Mouse (Mus musculus) adrenal gland, adult (tissue): ENCODE data around the gene Rab15.
A peak's percentile ranks its signal among the peaks of the same experiment; 100 is the strongest.
"Not testable (repeated sequence)": the region's sequence is repeated elsewhere in the genome, so short reads cannot be mapped to it uniquely, and the experiment has no call there.

Source experiments
- DNase-seq, 2 experiments: peaks; one replicate each; pipeline ENCODE4 v3.0.0; 2022 to 2023; ENCODE audit warnings: low spot score in 1 of 2; ENCODE audit not compliant: inconsistent age in 2 of 2

The Rab15 gene

DNA sequence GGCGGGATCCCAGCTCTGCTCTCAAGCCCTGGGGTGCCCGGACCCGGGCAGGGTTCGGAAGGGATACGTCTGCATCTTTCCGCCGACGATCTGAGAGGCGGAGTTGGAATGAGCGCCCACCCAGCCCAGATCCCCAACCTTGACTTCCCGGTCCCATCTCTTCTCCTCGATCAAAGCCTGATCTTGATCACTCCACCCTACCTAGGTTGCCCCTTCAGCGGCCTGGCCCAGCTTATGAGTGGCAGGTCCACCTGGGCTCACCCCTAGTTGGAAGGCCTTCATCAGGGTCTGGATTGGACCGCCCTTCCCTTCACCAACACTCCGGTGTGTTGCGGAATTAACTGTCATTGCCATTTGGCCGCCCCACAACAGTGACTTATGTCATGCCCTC is at the start of gene Rab15:
Gene Rab15, minus strand, starts transcription at position 258 of the 391 bp plus-strand sequence.
- DNase-seq = no peak

DNA sequence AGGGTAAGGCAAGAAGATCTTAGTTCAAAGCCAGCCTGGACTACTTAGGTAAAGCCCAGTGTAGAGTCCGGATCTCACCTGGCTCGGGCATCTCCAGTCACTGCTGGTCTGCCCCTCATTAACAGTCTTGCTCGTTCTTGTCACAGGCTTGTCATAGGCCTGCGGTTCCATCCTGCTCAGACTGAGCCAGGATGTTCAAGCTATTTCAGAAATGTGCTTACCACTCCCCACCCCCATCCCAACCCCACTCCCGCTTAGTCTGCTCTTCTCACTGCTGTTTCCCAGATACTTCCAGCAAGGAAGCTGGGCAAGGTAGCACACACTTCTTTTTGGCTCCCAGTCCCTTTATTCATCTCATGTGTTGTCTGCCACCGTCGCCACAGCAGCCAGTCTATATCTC is 46.9 kb upstream of the Rab15 start:
- no peak for DNase-seq

DNA sequence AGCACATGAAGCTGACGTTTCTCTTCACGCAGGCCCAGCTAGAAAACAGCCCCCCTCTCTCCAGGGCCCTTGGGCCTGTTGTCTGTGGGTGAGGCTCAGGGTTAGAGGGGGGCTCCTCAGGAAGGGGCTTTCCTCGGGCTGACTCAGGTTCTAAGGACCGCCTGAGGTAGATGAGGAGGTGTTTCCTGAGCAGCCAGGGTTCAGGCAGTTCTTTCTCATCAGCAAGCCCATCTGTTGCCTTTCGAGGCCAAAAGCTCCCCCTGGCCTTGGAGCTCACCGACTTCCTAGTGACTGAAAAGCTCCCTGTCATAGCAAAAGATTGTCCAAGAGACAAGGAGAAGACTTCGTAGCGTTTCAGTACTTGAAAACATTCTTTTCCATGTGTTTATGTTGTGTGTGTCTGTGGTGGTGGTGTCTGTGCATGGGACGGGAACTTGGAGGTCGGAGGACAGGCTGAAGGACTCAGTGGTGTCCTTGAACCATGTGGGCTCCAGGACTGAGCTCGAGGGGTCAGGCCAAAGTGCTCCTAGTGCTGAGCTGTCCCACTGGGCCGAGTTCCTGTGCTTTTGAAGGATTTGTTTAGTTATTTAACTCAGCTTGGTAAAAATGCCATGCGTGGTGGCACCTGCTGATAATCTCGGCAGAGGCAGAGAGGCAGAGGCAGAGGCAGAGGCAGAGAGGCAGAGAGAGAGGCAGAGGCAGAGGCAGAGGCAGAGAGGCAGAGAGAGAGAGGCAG is 45.9 kb upstream of the Rab15 start:
- DNase-seq = peak in 1 of 2 experiments; percentile 56

DNA sequence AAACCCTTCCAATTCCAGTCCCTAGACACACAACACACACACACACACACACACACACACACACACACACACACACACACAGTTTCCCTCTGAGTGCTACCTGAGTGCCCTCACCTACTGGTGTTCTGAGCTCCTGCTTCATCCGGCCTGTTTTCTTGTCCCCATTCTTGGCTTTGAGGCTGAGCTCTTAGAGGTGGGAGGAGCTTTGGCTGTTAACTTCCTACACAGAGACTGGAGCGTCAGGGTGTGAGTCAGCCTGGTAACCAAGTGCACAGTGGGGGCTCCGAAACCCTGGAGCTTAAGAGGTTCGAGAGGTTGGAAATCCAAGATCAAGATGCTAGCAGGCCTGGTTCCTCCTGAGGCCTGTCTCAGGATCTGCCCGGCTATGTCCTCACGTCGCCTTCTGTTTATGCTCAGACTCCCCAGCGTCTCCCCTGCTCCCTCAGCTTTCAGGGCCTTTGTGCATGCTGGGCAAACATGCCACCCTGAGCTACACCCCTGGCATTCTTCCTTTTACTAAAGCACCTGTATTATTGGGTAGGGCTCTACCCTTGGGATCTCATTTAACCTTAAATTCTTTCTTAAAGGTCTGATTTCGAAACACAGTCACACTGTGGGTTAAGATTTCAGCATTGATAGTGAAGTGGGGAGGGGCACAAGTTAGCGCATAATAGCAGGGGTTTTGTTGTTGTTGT is 45.0 kb upstream of the Rab15 start:
- peak; percentile 51 to 72 for DNase-seq

DNA sequence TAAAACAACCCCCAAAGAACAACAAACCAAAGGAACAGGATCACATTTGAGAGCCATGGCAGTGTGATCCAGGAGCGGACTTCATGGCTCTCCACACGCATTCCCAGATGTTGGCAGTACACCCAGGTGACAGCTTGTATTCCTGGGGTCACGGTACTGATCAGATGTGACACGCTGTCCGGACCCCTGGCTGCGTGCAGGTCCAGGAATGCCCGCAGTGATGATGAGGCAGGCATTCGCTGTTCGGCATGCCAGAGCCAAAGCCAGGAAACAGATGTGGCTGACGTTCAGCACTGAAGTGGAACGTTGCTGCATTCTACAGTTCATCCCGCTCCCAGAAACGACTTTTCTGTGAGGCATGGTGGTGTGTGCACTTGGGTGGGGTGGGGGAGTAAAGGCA is 42.6 kb upstream of the Rab15 start:
- DNase-seq = no peak

DNA sequence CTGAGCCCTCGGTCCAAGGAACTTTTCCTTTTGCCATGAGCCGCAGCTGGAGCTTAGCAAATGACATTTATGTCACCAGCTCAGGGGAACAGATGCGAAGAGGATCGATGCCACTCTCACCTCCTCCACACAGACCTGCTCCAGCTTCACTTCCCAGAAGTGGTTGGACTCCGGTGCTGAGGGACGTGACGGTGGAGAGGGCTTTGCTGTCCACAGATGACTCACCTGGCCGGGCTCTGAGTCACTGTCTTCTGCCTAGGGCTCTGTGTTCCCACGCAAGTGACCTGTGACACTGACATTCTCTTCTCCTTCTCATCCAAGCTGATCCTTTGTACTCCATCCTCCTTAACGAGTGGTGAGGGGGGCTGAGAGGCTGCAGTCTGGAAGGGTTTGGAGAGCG is 40.9 kb upstream of the Rab15 start:
- peak; percentile 75 to 83 for DNase-seq

DNA sequence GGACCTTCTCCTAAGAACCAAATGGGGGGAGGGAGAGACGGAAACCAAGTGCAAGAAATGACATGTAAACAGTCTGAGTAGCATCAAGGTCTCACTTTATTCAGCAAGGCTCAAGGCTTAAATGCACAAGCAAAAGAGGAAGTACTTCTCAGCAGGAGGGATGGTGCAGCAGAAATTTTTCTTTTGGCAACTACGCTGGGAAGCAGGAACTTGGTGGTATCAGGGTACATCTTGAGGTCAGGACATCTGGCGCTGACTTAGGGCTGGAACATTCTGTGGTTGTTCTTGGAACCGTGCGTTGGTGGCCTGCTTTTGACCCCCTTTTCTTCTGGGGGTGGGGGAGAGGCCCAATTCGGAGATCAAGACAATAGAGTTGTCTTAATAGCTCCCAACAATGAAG is 36.1 kb upstream of the Rab15 start:
- DNase-seq = not testable (repeated sequence)

DNA sequence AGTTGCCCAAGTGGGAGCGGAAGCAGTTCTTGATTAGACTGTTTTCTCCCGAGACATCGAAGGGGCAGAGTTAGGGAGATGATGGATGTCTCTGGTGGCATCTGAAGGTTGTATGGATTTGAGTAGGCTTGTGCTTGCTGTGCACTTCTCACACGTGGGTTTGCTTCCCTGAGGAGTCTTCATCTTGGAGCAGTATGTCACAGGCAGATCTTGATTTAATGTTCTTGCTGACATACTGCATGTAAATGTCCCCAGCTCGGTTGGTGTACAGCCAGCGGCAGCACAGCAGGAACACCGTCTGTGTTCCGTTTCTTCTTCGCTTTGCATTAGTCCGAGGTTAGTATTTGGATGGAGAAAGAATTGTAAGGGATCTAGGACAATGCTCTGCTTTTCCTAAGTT is 34.4 kb upstream of the Rab15 start:
- DNase-seq = no peak

DNA sequence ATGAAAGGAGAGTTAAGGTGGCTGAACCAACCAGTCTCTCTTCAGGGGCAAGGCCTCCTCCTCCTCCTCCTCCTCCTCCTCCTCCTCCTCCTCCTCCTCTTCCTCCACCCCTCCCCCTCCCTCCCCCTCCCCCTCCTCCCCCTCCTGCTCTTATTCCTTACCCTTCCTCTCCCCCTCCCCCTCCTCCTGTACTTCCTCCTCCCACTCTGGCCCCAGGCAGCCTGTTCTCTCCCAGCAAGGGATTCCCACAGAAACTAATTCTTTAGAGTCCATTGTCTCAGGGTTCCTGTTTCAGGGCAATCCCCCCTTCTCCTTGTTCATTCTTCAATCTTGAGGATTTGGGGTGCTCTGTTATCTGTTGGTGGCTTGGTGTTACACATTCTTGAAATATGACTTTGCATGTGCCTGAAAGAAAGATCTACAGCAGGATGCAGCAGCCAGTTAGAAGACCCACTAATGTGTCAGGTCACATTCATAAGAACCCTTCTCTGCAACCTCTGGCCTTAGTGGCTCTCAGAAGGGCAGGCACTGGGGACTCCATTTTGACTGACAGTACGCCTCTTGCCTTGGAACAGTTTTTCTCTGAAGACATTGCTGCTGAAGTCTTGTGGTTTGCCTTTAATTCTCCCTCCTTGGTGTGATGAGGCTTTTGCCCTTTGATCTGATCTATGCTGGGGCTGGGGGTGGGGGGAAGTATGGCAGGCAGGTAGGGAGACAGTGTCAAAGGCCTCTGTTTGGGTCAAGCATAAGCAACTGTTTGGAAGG is 30.9 kb upstream of the Rab15 start:
- DNase-seq = no peak

DNA sequence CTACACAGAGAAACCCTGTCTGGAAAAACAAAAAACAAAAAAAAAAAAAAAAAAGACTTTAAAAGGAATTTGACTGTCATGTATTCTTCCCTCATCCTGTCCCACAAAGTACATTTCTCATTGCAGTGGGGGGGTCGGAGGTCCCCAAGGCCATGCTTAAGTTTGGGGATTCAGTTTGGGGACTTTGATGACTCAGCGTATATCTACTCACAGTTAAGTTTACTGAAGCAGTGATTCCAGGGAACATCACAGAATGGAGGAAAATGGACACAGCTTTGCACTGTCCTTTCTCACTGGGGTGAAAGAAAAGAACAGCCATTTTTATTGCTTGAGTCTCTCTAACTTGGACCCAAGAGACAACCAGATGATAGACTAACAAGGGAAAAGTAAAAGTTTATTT is 29.7 kb upstream of the Rab15 start:
- DNase-seq = no peak

DNA sequence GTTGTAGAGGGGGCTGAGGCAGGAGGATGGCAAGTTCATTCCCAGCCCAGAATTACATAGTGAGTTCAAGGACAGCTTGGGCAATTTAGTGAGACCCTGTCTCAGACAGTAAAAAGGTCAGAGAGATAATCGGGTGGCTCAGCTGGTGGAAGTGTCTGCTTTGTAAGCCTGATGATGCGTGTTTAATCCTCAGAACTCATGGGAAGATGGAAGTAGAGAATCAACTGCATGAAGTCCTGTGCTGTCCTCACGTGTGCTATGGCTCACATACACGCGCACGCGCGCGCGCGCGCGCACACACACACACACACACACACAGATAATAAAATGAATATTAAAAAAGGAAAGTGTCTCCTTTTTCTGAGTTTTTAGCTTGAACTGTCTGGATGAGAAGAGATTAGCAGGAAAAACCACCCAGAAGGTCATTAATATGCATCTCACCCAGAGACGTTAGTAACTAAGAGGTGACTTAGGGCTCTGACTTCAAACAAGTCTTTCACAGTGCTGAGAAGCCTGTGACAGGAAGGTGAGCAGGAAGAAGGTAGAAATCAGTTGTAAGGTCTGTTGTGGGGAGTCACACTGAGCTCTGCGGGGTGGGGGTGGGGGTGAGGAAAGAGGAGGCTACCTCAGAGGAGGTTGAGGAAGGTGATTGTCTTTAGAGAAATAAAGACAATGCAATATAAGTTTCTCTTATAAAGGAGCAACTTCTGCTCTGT is 21.8 kb upstream of the Rab15 start:
- no peak for DNase-seq

DNA sequence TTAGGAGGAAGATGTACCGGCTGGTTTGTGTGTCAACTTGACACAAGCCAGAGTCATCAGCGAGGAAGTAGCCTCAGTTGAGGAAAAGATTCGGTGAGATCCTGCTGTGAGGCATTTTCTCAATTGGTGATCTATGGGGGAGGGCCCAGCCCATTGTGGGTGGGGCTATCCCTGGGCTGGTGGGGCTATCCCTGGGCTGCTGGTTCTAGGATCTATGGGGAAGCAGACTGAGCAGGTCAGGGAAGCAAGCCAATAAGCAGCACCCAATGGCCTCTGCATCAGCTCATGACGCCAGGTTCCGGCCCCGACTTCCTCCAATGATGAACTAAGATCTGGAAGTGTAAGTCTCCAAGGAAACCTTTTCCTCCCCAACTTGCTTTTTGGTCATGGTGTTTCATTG is 17.4 kb upstream of the Rab15 start:
- no peak for DNase-seq

DNA sequence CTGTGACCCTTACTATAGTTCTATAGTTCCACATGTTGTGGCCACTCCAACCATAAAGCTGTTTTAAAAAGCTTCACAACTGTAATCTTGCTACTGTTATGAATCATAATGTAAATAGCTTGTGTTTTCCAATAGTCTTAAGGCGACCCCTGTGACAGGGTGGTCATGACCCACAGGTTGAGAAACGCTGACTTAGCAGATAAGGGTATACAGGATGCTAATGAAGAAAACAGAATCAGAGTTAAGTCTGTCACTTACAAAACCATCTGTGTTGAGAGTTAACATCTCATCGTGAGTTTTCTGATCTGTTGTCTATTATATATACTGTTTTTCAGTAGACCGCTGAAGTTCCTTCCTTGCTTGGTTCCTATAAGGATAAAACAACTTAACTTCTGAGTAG is 16.6 kb upstream of the Rab15 start:
- DNase-seq = no peak

DNA sequence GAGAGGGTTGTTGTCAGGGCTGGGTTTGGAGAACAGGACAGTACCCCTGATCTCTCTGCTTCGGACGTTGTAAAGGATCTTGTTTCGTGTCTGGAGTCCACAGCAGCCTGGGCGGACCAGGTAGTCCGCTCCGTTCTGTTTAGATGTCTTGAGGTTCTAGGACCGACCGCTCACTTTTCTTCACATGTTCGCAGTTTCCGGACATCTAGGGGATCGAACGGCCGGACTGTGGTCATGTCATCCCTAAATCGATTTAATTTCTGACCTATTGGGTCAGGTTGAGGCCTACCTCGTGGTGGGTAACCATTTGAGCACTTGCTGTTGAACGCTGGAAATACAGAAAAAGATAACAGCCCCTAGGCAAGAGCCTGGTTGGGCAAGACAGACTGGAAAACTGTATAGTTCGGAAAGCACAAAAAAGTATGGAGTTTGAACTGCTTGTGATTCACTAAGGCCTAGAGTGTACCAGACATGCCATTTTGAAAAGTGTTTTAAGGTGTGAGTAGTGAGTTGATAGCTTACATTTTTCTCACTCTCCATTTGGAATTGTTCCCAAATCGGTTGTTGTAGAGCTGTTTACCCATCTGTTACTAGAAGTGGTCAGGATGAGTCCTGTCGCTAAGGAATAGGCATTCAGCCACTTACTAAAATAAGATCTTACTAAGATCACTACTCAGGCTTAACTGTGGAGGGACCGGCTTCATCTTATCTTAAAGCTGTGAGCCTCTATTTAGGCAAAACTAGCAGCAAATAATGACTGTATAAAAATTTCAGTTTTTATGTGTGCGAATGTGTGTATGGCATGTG is 15.3 kb upstream of the Rab15 start:
- DNase-seq = no peak

DNA sequence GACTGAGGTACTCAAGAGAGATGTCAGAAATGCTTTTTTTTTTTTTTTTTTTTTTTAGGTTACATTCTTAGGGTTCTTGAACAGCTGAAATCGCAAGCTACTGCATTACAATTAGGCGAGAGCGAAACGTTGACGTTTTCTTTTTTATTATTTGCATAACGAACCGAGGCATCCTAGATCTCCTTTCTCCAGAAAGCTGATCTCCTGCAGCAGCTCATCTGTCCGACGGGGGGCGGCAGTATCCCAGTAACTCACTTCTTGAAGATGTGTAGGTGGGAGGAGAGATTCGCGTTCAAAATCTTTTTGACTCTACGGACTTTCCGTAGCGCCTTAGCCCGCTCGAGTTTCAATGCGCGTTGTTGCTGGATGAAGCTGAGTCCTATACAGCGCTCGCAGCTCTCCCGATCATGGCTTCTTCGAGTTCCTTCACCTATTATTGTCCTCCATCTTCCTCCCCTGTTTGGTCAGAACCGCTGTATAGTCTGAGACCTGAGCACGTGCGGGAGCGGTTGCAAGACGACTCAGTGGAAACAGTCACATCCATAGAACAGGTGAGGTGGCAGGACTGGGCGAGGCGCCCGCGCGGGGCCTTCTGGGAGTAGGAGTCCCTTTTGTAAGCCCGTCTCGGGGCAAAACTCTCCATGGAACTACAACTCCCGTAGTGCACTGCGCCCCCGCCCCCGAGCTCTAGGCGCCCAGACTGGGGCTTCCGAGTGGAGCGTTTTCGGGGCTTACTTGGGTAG is 14.6 kb upstream of the Rab15 start:
- DNase-seq = peak; percentile 98 to 100

DNA sequence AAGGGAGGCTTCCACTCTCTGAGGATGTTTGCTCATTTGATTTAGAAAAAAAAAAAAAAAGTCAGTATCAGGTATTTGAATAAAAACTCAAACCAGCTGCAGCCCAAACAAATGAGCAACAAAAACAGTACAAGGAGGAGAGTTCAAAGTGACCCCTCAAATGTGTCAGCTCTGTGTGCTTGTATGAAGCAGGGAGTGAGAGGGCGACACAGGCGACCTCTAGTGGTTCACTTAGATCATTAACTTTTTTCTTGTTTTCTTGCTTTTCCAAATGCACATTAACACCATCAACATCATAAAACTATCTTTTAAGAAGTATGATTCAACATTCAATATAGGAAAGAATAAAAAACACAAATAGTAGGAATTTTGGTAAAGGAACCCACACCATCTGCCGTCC is 10.0 kb upstream of the Rab15 start:
- peak in 1 of 2 experiments; percentile 61 for DNase-seq

DNA sequence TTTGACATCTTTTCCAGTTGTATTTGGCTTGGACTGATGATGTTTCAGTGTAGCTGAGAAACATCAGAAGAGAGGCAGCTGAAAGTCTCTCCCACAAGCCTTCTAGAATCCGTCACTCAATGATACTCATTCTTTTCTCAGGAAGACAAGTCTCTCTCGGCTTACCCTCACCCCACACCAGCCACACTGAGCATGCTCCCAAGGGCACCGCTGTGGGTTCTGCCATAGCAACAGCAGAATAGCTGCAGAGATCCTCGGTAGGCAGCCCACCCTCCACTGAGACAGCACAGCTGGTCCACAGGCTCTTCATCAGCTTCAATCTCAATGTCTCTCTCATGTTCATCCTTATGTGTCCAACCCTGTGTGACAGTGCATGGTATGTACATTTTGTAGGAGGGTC is 2.6 kb upstream of the Rab15 start:
- DNase-seq = no peak

DNA sequence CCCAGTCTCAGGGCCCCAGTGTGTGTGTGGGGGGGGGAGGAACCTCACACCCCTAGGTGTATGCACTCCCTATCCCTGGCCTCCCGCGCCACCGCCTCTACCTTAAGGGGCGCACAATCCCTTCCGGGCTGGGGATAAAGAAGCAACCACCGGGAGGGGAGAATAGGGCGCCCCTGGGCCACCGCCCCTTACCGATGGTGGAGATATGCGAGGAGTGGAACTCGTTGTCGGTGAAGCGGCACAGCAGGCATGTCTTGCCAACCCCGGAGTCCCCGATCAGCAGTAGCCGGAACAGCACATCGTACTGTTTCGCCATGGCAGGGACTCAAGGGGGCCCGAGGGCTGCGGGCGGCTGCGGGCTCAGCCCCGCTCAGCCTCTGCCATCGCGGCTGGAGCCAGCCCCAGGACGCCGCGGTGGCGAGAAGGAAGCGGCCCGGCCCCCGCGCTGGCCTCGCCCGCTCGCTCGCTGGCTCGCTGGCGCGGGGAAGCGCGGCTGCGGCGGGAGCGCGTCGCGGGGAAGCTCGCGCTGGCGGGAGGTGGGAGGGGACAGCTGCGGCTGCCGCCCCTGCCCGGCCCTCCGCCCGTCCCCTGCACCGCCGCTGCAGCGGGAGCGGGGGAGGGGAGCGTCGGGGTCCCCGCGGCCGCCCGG is 582 bp downstream of the Rab15 start:
- peak; percentile 50 to 71 for DNase-seq

DNA sequence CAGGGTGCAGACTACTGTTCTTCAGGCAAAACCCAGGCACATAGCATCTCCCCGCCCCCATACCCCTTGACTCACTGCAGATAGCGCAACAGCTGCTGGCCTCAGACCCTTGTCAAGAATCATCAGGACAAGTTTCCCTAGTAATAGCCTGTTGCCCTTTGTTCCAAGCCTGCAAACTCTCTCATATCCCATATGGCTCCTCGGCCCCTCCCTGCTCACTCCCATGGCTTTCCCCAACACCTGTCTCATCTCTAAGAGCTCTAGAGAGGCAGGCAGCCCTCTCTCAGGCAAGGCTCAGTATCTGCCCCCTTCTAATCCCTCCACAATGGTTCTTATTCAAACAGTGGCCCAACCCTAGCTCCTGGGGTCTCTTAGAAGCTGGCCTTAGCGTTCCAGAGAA is 2.1 kb downstream of the Rab15 start:
- DNase-seq = no peak
